Mouse (Mus musculus) MEL (cell line): ENCODE results near the gene Oas3. TPM values are rescaled to one million over a fixed set of nuclear protein-coding genes. Genes with fewer than 3 reads are reported as not detected.

Experiments used
- DNase-seq: peaks from one replicate; pipeline ENCODE4 v3.0.0; 2011; ENCODE audit warnings: low read depth, low spot score
- H3K27ac ChIP-seq: 2 replicates; pipeline ENCODE4 v1.5.1; 2012; ENCODE audit warnings: low read depth, mild to moderate bottlenecking, control low read depth, low read length, moderate library complexity; ENCODE audit not compliant: control insufficient read depth
- H3K27me3 ChIP-seq, 2 experiments: fragments of 150-350 bp in 1 of 2; sonication (generic) in 1 of 2; 2 replicates each; pipeline ENCODE4 v1.6.1; 2012; ENCODE audit warnings: low read length in 2 of 2, mild to moderate bottlenecking in 2 of 2, improper control_type of control experiment in 1 of 2, moderate library complexity in 1 of 2; ENCODE audit not compliant: insufficient read depth in 2 of 2, control insufficient read depth in 1 of 2
- H3K36me3 ChIP-seq, 2 experiments: 2 replicates each; pipeline ENCODE4 v1.6.1; 2012 to 2014; ENCODE audit warnings: low read length in 2 of 2, improper control_type of control experiment in 1 of 2, inconsistent platforms in 1 of 2, mild to moderate bottlenecking in 1 of 2; ENCODE audit not compliant: insufficient read depth in 2 of 2, control insufficient read depth in 1 of 2
- H3K4me1 ChIP-seq, 2 experiments: fragments of 150-350 bp in 1 of 2; sonication (generic) in 1 of 2; 2 replicates each; pipeline ENCODE4 v1.6.1; 2012; ENCODE audit warnings: low read length in 2 of 2, improper control_type of control experiment in 1 of 2, mild to moderate bottlenecking in 1 of 2; ENCODE audit not compliant: insufficient read depth in 2 of 2, control insufficient read depth in 1 of 2
- H3K4me3 ChIP-seq, 2 experiments: fragments of 150-350 bp in 1 of 2; sonication (generic) in 1 of 2; 2 replicates each; pipeline ENCODE4 v1.5.1; 2012; ENCODE audit warnings: low read depth in 2 of 2, low read length in 2 of 2, mild to moderate bottlenecking in 2 of 2, moderate library complexity in 2 of 2, control low read depth in 1 of 2, improper control_type of control experiment in 1 of 2; ENCODE audit not compliant: control insufficient read depth in 1 of 2, insufficient read depth in 1 of 2
- H3K79me2 ChIP-seq: 2 replicates; pipeline ENCODE4 v1.6.1; 2012; ENCODE audit warnings: mild to moderate bottlenecking, low read length, moderate library complexity; ENCODE audit not compliant: control insufficient read depth, poor library complexity, insufficient read depth
- H3K9ac ChIP-seq: 2 replicates; pipeline ENCODE4 v1.6.1; 2012; ENCODE audit warnings: low read depth, mild to moderate bottlenecking, control low read depth, low read length, moderate library complexity; ENCODE audit not compliant: control insufficient read depth, poor library complexity, severe bottlenecking
- H3K9me3 ChIP-seq: fragments of 150-350 bp; sonication (generic); replicated peaks from 2 replicates; pipeline ENCODE4 v1.6.1; 2012; ENCODE audit warnings: mild to moderate bottlenecking, low read length, improper control_type of control experiment, moderate library complexity; ENCODE audit not compliant: insufficient read depth
- BHLHE40 ChIP-seq: IDR thresholded peaks from 2 replicates; pipeline ENCODE4 v1.6.1; 2012; ENCODE audit warnings: low read depth, mild to moderate bottlenecking, inconsistent platforms, low read length, improper control_type of control experiment, borderline replicate concordance
- CTCF ChIP-seq, 3 experiments: IDR thresholded peaks in 2 of 3; conservative IDR thresholded peaks in 1 of 3; 2 replicates each; pipeline ENCODE4 v1.5.1; 2011 to 2012; ENCODE audit warnings: low read length in 3 of 3, low read depth in 2 of 3, mild to moderate bottlenecking in 2 of 3, improper control_type of control experiment in 1 of 3, inconsistent platforms in 1 of 3, mixed read lengths in 1 of 3, moderate library complexity in 1 of 3; ENCODE audit not compliant: control insufficient read depth in 1 of 3, insufficient read depth in 1 of 3, poor library complexity in 1 of 3, severe bottlenecking in 1 of 3
- ETS1 ChIP-seq: IDR thresholded peaks from 2 replicates; pipeline ENCODE4 v1.6.1; 2012; ENCODE audit warnings: low read depth, mild to moderate bottlenecking, inconsistent platforms, low read length, improper control_type of control experiment, moderate library complexity
- HCFC1 ChIP-seq: IDR thresholded peaks from 2 replicates; pipeline ENCODE4 v1.6.1; 2012; ENCODE audit warnings: low read depth, mild to moderate bottlenecking, inconsistent platforms, low read length, improper control_type of control experiment, moderate library complexity
- MAFK ChIP-seq: IDR thresholded peaks from 2 replicates; pipeline ENCODE4 v1.6.1; 2011; ENCODE audit warnings: low read depth, mild to moderate bottlenecking, low read length, improper control_type of control experiment, borderline replicate concordance
- MAX ChIP-seq: IDR thresholded peaks from 2 replicates; pipeline ENCODE4 v1.6.1; 2011; ENCODE audit warnings: low read length, improper control_type of control experiment
- MXI1 ChIP-seq: IDR thresholded peaks from 2 replicates; pipeline ENCODE4 v1.6.1; 2011; ENCODE audit warnings: mild to moderate bottlenecking, low read depth, low read length, improper control_type of control experiment
- MYB ChIP-seq: IDR thresholded peaks from 2 replicates; pipeline ENCODE4 v1.6.1; 2011; ENCODE audit warnings: mild to moderate bottlenecking, low read depth, low read length, improper control_type of control experiment
- MYC ChIP-seq: IDR thresholded peaks from 2 replicates; pipeline ENCODE4 v1.6.1; 2011; ENCODE audit warnings: low read depth, mild to moderate bottlenecking, low read length, improper control_type of control experiment, moderate library complexity
- NELFE ChIP-seq: IDR thresholded peaks from 2 replicates; pipeline ENCODE4 v1.6.1; 2011; ENCODE audit warnings: low read depth, low read length, improper control_type of control experiment
- RAD21 ChIP-seq: IDR thresholded peaks from 2 replicates; pipeline ENCODE4 v1.6.1; 2011; ENCODE audit warnings: mild to moderate bottlenecking, low read depth, low read length, improper control_type of control experiment
- SIN3A ChIP-seq: IDR thresholded peaks from 2 replicates; pipeline ENCODE4 v1.6.1; 2012; ENCODE audit warnings: low read length, improper control_type of control experiment, inconsistent platforms
- SMC3 ChIP-seq: IDR thresholded peaks from 2 replicates; pipeline ENCODE4 v1.6.1; 2011; ENCODE audit warnings: low read depth, low read length, improper control_type of control experiment
- TAL1 ChIP-seq: IDR thresholded peaks from 2 replicates; pipeline ENCODE4 v1.6.1; 2012; ENCODE audit warnings: mild to moderate bottlenecking, inconsistent platforms, low read length, moderate library complexity, mixed read lengths
- TBP ChIP-seq: IDR thresholded peaks from 2 replicates; pipeline ENCODE4 v1.8.0; 2011; ENCODE audit warnings: low read depth, low read length, improper control_type of control experiment
- TCF12 ChIP-seq: IDR thresholded peaks from 2 replicates; pipeline ENCODE4 v1.6.1; 2014; ENCODE audit warnings: low read depth, mild to moderate bottlenecking, inconsistent platforms, low read length, improper control_type of control experiment, moderate library complexity
- UBTF ChIP-seq: IDR thresholded peaks from 2 replicates; pipeline ENCODE4 v1.6.1; 2012; ENCODE audit warnings: low read depth, mild to moderate bottlenecking, inconsistent platforms, low read length, improper control_type of control experiment, moderate library complexity, borderline replicate concordance; ENCODE audit not compliant: insufficient read depth
- ZC3H11A ChIP-seq: IDR thresholded peaks from 2 replicates; pipeline ENCODE4 v1.6.1; 2012; ENCODE audit warnings: low read depth, mild to moderate bottlenecking, inconsistent platforms, low read length, improper control_type of control experiment
- ZNF384 ChIP-seq: IDR thresholded peaks from 2 replicates; pipeline ENCODE4 v1.6.1; 2012; ENCODE audit warnings: low read depth, mild to moderate bottlenecking, inconsistent platforms, low read length, improper control_type of control experiment
- polyA plus RNA-seq, 2 experiments: library from polyadenylated mRNA; stranded (reverse) in 1 of 2; unstranded in 1 of 2; fragments of >175 nt in 1 of 2; fragments of >200 nt in 1 of 2; gene quantifications; 2 replicates each; pipeline versions ENCODE4 v1.2.1 to v1.2.4; 2012; ENCODE audit warnings: low replicate concordance in 2 of 2, low read depth in 1 of 2; ENCODE audit not compliant: insufficient read length in 2 of 2, insufficient read depth in 1 of 2, missing spikeins in 1 of 2
- total RNA-seq: library from RNA; depleted of rRNA; stranded (reverse); fragments of 300-350 nt; gene quantifications from 2 replicates; pipeline ENCODE4 v1.2.3, GENCODE M21; 2012

The Oas3 gene
- total and polyA plus RNA-seq, 3 experiments, result 1.9 to 4.0 TPM; not detected in 1

- no peak for DNase-seq
- peaks cover 0 to 3% of the 10 kb centered on the region in 2 experiments; a peak in 2 of 4 replicates for H3K36me3 ChIP-seq
- H3K4me1 ChIP-seq, result peaks cover 4 to 22% of the 10 kb centered on the region in 2 experiments
- no peak overlapping the region for H3K4me3 ChIP-seq
- TF ChIP-seq SIN3A, result no peak
- no peaks in the 10 kb centered on the region for H3K9me3 ChIP-seq
- H3K27ac ChIP-seq, result no peak overlapping the region
- H3K27me3 ChIP-seq, result no peaks in the 10 kb centered on the region
- H3K79me2 ChIP-seq, result no peaks in the 10 kb centered on the region
- H3K9ac ChIP-seq, result no peak overlapping the region
These were observed 5.0 kb upstream of the Oas3 start for GRCm38 (mm10) chr5:120782446-120782845.

- Histone ChIP-seq H3K4me3 (no peak overlapping the region), H3K9ac (no peak overlapping the region), H3K27me3 (no peaks in the 10 kb centered on the region), H3K36me3 (peaks cover 0 to 3% of the 10 kb centered on the region in 2 experiments; a peak in 2 of 4 replicates), H3K4me1 (peaks cover 9 to 29% of the 10 kb centered on the region in 2 experiments), H3K27ac (no peak overlapping the region), H3K9me3 (no peaks in the 10 kb centered on the region), H3K79me2 (no peaks in the 10 kb centered on the region)
- TF ChIP-seq SMC3 (peak; percentile 23; the same call in 1 of the 2 replicates), ZNF384 (no peak), CTCF (IDR thresholded peaks at IDR 0.05 in 2 of 3, conservative IDR thresholded peaks at IDR 0.05 in 1 of 3; ENCODE audit: control insufficient read depth in 1 of 3, insufficient read depth in 1 of 3, low read depth in 2 of 3, low read length in 3 of 3, poor library complexity in 1 of 3, severe bottlenecking in 1 of 3) (peak; percentile 43 to 58 (median 47)), RAD21 (peak; percentile 25), MAX (no peak), UBTF (no peak), BHLHE40 (no peak), ZC3H11A (no peak), TAL1 (no peak), MYB (no peak)
- DNase-seq, result peak; percentile 45
These were observed 4.2 kb upstream of the Oas3 start for GRCm38 (mm10) chr5:120781646-120782045.

GRCm38 (mm10) chr5:120779922-120780321, 2.5 kb upstream of the Oas3 start:
- H3K79me2 ChIP-seq, result no peaks in the 10 kb centered on the region
- H3K4me3 ChIP-seq, result no peak overlapping the region
- DNase-seq, result no peak
- H3K4me1 ChIP-seq, result peaks cover 14 to 42% of the 10 kb centered on the region in 2 experiments
- no peak overlapping the region for H3K9ac ChIP-seq
- no peaks in the 10 kb centered on the region for H3K9me3 ChIP-seq
- H3K27me3 ChIP-seq, result no peaks in the 10 kb centered on the region
- H3K36me3 ChIP-seq, result peaks cover 0 to 11% of the 10 kb centered on the region in 2 experiments; a peak in 2 of 4 replicates
- no peak for TF ChIP-seq MYC
- TF ChIP-seq HCFC1, result no peak
- no peak for TF ChIP-seq MXI1
- TF ChIP-seq ETS1, result no peak
- no peak for TF ChIP-seq TCF12
- no peak for TF ChIP-seq MAX
- TF ChIP-seq NELFE, result no peak
- no peak for TF ChIP-seq TBP
- no peak for TF ChIP-seq MAFK
- no peak overlapping the region for H3K27ac ChIP-seq
